In the genomic region with DNA sequence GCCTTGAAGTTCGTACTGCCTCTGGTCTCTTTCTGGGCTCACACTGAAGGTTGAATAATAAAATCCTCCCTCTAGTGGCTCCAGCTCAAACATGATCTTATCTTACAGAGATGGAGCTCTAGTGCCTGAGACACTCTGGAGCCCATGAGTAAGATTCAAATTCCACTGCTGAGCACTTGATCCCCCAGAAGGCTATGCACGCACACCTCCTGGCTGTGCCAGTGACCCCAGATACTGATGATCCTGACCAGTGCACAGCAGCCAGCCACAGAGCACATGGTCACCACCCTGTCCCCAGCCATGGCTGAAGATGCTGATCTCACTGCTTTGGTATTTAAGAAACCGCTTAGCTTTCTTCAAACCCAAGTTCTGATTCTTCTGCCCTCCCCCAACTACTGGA, we compare ENCODE assay signal across 9 mouse cellular contexts. TPM values are rescaled to one million over a fixed set of nuclear protein-coding genes. Genes with fewer than 3 reads are reported as not detected.
DNase-seq lines count a peak whose midpoint lies in the region; ATAC-seq and TF ChIP-seq lines count a peak whose summit lies in the region.
"Had no signal": no experiment of that assay in that cellular context is flagged by ENCODE, and none has a peak within 500 bp of the region (broad histone marks: within the 10 kb centered on the region; RNA-seq: fewer than 3 reads in every experiment).

No protein-coding gene starts in this region.

- peak; percentile 9; the same call in 1 of the 2 replicates for ATAC-seq in midbrain, embryonic 16.5 days
- ATAC-seq in midbrain, embryonic 14.5 days (ENCODE audit: low FRiP score, low TSS enrichment) = no peak
- ATAC-seq in kidney, embryonic 16.5 days (ENCODE audit: low FRiP score, low TSS enrichment) = peak; percentile 88
- ATAC-seq in stomach, postnatal 0 days (ENCODE audit: low FRiP score, low TSS enrichment) = peak; percentile 71
- ATAC-seq in erythroblast, adult 5-6 weeks (replicated peaks; ENCODE audit: low FRiP score, poor library complexity, severe bottlenecking) = no peak
- no peak for ATAC-seq in forebrain, embryonic 14.5 days
- ATAC-seq in inflammation-experienced regulatory T-cells, adult 6 months = no peak

- TF ChIP-seq CTCF in stomach, postnatal 0 days (IDR thresholded peaks at IDR 0.05; ENCODE audit: low read depth) = peak; percentile 59

- H3K36me3 ChIP-seq in midbrain, embryonic 16.5 days (ENCODE audit: control insufficient read depth, insufficient read depth, low read length) = no peaks in the 10 kb centered on the region
- no peaks in the 10 kb centered on the region for H3K36me3 ChIP-seq in midbrain, embryonic 14.5 days (ENCODE audit: control insufficient read depth, insufficient read depth, low read length)
- H3K36me3 ChIP-seq in kidney, embryonic 16.5 days (ENCODE audit: insufficient read depth, low read length) = 0 out of 2 replicates have a peak, but pooled peaks cover 10% of the 10 kb centered on the region
- no peaks in the 10 kb centered on the region for H3K36me3 ChIP-seq in stomach, postnatal 0 days (ENCODE audit: control insufficient read depth, insufficient read depth, low read length)
- H3K36me3 ChIP-seq in forebrain, embryonic 14.5 days (ENCODE audit: control insufficient read depth, insufficient read depth, low read length) = no peaks in the 10 kb centered on the region

- H3K9me3 ChIP-seq in midbrain, embryonic 16.5 days (replicated peaks; ENCODE audit: control insufficient read depth, low read length, poor library complexity, severe bottlenecking) = no peaks in the 10 kb centered on the region
- no peaks in the 10 kb centered on the region for H3K9me3 ChIP-seq in midbrain, embryonic 14.5 days (ENCODE audit: control insufficient read depth, low read length)
- H3K9me3 ChIP-seq in kidney, embryonic 16.5 days (ENCODE audit: low read length) = no peaks in the 10 kb centered on the region
- no peaks in the 10 kb centered on the region for H3K9me3 ChIP-seq in stomach, postnatal 0 days (ENCODE audit: control insufficient read depth, low read length)
- H3K9me3 ChIP-seq in forebrain, embryonic 14.5 days (replicated peaks; ENCODE audit: control insufficient read depth, low read length) = no peaks in the 10 kb centered on the region

- H3K27me3 ChIP-seq in midbrain, embryonic 16.5 days (ENCODE audit: control insufficient read depth, insufficient read depth, low read depth, low read length) = no peaks in the 10 kb centered on the region
- H3K27me3 ChIP-seq in midbrain, embryonic 14.5 days (ENCODE audit: control insufficient read depth, insufficient read depth, low read length) = no peaks in the 10 kb centered on the region
- no peaks in the 10 kb centered on the region for H3K27me3 ChIP-seq in kidney, embryonic 16.5 days (ENCODE audit: insufficient read depth, low read length)
- H3K27me3 ChIP-seq in stomach, postnatal 0 days (ENCODE audit: control insufficient read depth, insufficient read depth, low read length) = no peaks in the 10 kb centered on the region
- no peaks in the 10 kb centered on the region for H3K27me3 ChIP-seq in forebrain, embryonic 14.5 days (replicated peaks; ENCODE audit: control insufficient read depth, insufficient read depth, low read length)

- DNase-seq in midbrain, embryonic 14.5 days = no peak
- DNase-seq in gastrocnemius, postnatal 4 days (ENCODE audit: low spot score in 2 of 2) = peak; percentile 29 to 32
- no peak for DNase-seq in stomach, postnatal 0 days (ENCODE audit: low spot score)
- DNase-seq in forebrain, embryonic 14.5 days (ENCODE audit: low spot score) = no peak

- H3K27ac ChIP-seq in midbrain, embryonic 16.5 days (ENCODE audit: low read length) = no peak overlapping the region
- no peak overlapping the region for H3K27ac ChIP-seq in midbrain, embryonic 14.5 days (replicated peaks; ENCODE audit: low read depth, low read length)
- no peak overlapping the region for H3K27ac ChIP-seq in kidney, embryonic 16.5 days (ENCODE audit: low read length)
- no peak overlapping the region for H3K27ac ChIP-seq in stomach, postnatal 0 days (replicated peaks)
- no peak overlapping the region for H3K27ac ChIP-seq in forebrain, embryonic 14.5 days (ENCODE audit: low read depth, low read length)
- H3K27ac ChIP-seq: liver, embryonic 14.5 days had no signal

- H3K4me2 ChIP-seq in midbrain, embryonic 16.5 days (ENCODE audit: low read length) = no peak overlapping the region
- no peak overlapping the region for H3K4me2 ChIP-seq in midbrain, embryonic 14.5 days (ENCODE audit: low read length)
- H3K4me2 ChIP-seq in kidney, embryonic 16.5 days (replicated peaks; ENCODE audit: low read depth, low read length) = no peak overlapping the region
- H3K4me2 ChIP-seq in stomach, postnatal 0 days (replicated peaks; ENCODE audit: low read depth) = no peak overlapping the region
- no peak overlapping the region for H3K4me2 ChIP-seq in forebrain, embryonic 14.5 days (ENCODE audit: low read length)

- H3K4me3 ChIP-seq in midbrain, embryonic 16.5 days (ENCODE audit: low read depth, low read length) = no peak overlapping the region
- no peak overlapping the region for H3K4me3 ChIP-seq in midbrain, embryonic 14.5 days (replicated peaks; ENCODE audit: low read depth, low read length)
- no peak overlapping the region for H3K4me3 ChIP-seq in kidney, embryonic 16.5 days (ENCODE audit: low read length)
- no peak overlapping the region for H3K4me3 ChIP-seq in stomach, postnatal 0 days (ENCODE audit: low read depth, low read length)
- no peak overlapping the region for H3K4me3 ChIP-seq in forebrain, embryonic 14.5 days (ENCODE audit: low read depth, low read length)

- TF ChIP-seq EP300 in stomach, postnatal 0 days (optimal IDR thresholded peaks at IDR 0.05) = no peak

- WGBS in midbrain, embryonic 16.5 days = 86% methylated on average over 3 of the region's 3 CpGs
- WGBS in midbrain, embryonic 14.5 days = 77% methylated on average over 3 of the region's 3 CpGs
- WGBS in kidney, embryonic 16.5 days = 50% methylated on average over 3 of the region's 3 CpGs
- 34% methylated on average over 3 of the region's 3 CpGs for WGBS in stomach, postnatal 0 days
- 82% methylated on average over 3 of the region's 3 CpGs for WGBS in forebrain, embryonic 14.5 days

- H3K9ac ChIP-seq in midbrain, embryonic 16.5 days (ENCODE audit: low read depth, low read length) = no peak overlapping the region
- no peak overlapping the region for H3K9ac ChIP-seq in midbrain, embryonic 14.5 days (replicated peaks; ENCODE audit: low read length)
- H3K9ac ChIP-seq in kidney, embryonic 16.5 days (replicated peaks; ENCODE audit: low read length) = no peak overlapping the region
- H3K9ac ChIP-seq in stomach, postnatal 0 days (ENCODE audit: low read length) = no peak overlapping the region
- no peak overlapping the region for H3K9ac ChIP-seq in forebrain, embryonic 14.5 days (ENCODE audit: low read length)
- H3K9ac ChIP-seq: liver, embryonic 14.5 days had no signal

- no peaks in the 10 kb centered on the region for H3K4me1 ChIP-seq in midbrain, embryonic 16.5 days (ENCODE audit: control insufficient read depth, insufficient read depth, low read length)
- H3K4me1 ChIP-seq in midbrain, embryonic 14.5 days (ENCODE audit: control insufficient read depth, insufficient read depth, low read length) = no peaks in the 10 kb centered on the region
- no peaks in the 10 kb centered on the region for H3K4me1 ChIP-seq in kidney, embryonic 16.5 days (ENCODE audit: insufficient read depth, low read length)
- H3K4me1 ChIP-seq in stomach, postnatal 0 days (replicated peaks; ENCODE audit: control insufficient read depth, insufficient read depth) = no peaks in the 10 kb centered on the region
- H3K4me1 ChIP-seq in forebrain, embryonic 14.5 days (ENCODE audit: control insufficient read depth, insufficient read depth, low read length) = no peaks in the 10 kb centered on the region

RNA-seq across cellular contexts. Expression of gene Itgb6, which starts 25.1 kb away (rescaled TPM):
- 0.12 TPM in 1 of 2 replicates, not detected in the other for polyA plus RNA-seq in midbrain, embryonic 16.5 days (2015; fragmentation: Nextera tagmentation; extraction: Ambion mirVana)
- not detected in 2 replicates for polyA plus RNA-seq in midbrain, embryonic 14.5 days (2014; fragmentation: Nextera tagmentation; extraction: Ambion mirVana)
- 10 to 100 TPM; 35.8 to 36.2 TPM for total RNA-seq in gastrocnemius, postnatal 4 days (2021)
- 25.6 and 26.6 TPM in 2 replicates for polyA plus RNA-seq in kidney, embryonic 16.5 days (2015; fragmentation: Nextera tagmentation; extraction: Ambion mirVana)
- 8.5 and 8.6 TPM in 2 replicates for polyA plus RNA-seq in stomach, postnatal 0 days (2015; fragmentation: Nextera tagmentation; extraction: Ambion mirVana)
- not detected in 2 replicates for total RNA-seq in erythroblast, adult 5-6 weeks (2015; ENCODE audit: low replicate concordance)
- total RNA-seq in erythroblast, adult 5-6 weeks (2017; ENCODE audit: low replicate concordance) = not detected in 2 replicates
- polyA plus RNA-seq in forebrain, embryonic 14.5 days (2014; fragmentation: Nextera tagmentation; extraction: Ambion mirVana) = 0.09 TPM in 2 replicates
- not detected for polyA plus RNA-seq in inflammation-experienced regulatory T-cells, adult 6 months (2017; shearing (Covaris generic))

Comparison
In these comparisons a context has a peak if more than half of its experiments do, and no peak if none do; other contexts are left out.
1. ATAC-seq: peak in midbrain, embryonic 16.5 days (single experiment), kidney, embryonic 16.5 days (single experiment) and stomach, postnatal 0 days (single experiment); none in midbrain, embryonic 14.5 days (single experiment), erythroblast, adult 5-6 weeks (single experiment), forebrain, embryonic 14.5 days (single experiment) and inflammation-experienced regulatory T-cells, adult 6 months (single experiment).
2. DNase-seq: peak in gastrocnemius, postnatal 4 days (2 of 2); none in midbrain, embryonic 14.5 days (single experiment), stomach, postnatal 0 days (single experiment) and forebrain, embryonic 14.5 days (single experiment).